Mouse (Mus musculus) cerebellum, adult 9-10 months (tissue): Measurements from ENCODE around the gene Slc17a7.

Experiments
- DNase-seq: peaks from one replicate; pipeline ENCODE4 v3.0.0; 2022

Gene Slc17a7

DNA sequence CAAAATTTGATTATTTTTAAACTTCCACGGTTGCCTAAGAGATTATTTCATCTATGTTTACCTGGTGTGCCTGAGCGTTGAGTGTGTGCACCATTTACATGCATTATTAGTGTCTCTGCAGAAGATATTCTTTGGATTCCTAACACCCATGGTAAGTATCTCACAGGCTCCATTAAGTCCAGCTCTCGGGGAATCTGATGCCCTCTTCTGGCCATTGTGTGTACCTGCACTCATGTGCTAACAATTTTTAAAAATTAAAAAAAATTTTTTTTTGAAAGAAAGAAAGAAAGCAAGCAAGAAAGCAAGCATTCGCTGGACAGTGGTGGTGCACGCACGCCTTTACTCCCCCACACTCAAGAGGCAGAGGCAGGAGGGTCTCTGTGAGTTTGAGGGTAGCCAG, 44.5 kb downstream of the Slc17a7 start:
- DNase-seq = no peak

DNA sequence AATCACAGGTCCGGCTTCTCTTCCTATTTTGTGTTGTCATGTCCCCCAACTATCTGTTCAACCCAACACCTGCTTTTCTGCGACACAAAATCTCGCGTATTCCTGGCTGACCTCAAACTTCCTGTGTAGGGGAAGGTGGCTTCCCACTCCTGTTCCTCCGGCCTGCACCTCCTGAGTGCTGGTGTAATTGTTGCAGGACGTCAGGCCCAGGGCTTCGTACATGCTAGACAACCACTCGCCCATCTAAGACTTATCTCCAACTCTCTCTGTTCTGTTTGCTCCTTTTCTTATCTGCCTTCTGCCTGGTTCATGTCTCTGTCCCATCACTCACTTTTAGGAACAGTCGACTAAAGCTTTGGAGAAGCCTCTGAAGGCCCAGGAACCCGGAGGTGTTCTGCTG, 47.3 kb downstream of the Slc17a7 start:
- DNase-seq = no peak

DNA sequence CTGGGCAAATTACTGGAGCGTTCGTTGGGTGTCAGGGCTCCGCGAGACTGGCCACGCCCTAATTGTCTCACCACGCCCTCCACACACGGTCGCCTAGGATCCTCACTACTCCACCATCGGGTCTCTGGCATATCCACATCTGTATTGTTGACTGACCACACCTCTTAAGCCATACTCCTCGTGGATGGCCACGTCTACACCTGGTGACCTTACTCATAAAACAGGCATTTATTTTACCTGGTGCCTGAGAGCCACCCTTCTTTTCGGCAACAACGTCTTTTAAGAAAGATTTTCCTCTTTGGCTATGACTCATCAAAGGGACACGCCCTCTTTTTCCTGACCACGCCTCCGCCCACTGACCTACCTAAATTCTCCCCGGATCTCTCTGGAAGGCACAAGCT, 48.1 kb downstream of the Slc17a7 start, which contains the start of gene Dkkl1:
TSS of gene Dkkl1 (minus strand) at position 297 of the 401 bp plus-strand sequence.
- DNase-seq = no peak

DNA sequence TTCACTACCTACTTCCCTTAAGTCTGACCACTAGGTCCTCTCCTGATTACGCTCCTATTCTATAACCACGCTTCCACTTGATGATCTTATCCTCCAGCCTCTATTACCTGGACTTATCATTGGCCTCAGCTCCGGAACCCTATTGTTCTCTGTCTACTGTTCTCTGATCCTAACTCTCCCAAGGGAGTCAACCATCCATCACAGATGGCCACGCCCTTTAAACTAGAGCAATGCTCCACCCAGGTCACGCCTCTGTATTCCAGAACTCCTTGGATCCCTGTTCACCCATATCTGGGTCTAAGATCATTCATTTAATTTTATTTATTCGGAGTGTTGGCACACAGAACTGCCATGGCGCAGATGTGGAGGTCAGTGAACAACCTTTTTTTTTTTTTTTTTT, 48.6 kb downstream of the Slc17a7 start:
- DNase-seq = no peak

DNA sequence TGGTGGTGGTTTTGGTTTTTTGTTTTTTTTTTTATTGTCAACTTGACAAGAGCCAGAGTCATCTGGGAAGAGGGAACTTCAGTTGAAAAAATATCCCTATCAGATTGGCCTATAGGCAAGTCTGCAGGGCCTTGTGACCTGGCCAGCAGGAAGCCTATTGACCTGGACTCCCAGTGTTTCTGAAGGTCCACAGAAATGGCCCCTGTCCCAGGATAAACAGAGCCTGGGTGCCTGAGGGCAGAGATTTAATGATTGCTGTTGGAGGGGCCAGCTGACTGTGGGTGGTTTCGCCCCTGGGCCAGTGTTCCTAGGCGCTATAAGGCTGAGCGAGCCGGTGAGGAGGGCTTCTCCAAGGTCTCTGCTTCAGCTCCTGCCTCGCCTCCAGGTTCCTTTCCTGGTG, 50.0 kb downstream of the Slc17a7 start:
- no peak for DNase-seq

DNA sequence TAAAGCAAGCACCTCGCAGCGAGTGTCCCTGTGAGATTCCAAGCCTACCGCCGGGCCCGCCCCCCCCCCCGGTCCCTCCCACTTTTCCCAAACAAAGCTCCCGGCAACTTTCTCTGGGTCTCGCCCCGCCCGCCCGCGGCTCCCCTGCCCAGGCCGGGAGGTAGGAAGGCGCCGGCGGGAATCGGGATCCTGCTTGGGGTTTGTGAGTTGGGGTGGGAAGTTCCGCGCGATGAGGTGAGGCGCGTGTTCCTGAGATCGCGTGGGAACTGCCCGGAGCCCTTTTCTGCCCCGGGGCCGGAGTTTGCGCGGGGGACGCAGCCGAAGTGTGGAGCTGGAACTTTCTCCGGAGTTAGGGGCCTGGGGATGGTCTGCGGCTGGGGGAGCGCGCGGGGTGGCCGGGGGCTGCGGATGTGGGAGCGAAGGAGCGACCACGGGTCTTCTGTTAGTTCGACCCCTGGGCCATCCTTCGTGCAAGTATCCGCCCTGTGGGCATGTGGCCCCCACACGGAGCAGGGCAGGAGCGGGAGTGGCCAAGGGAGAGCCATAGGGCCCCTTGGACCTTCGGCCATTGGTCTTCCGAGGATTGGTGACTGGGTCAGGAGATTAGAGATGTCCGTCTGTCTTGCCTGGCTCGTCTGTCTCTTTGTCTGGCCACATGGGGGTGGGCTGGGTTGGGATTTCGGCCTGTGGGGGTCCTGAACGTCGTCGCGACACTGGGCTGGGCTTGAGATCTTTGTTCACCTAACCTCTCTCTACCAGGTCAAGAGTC, 52.1 kb downstream of the Slc17a7 start, which contains the start of gene Tead2:
TSS of gene Tead2 (plus strand) at position 81 of the 769 bp plus-strand sequence.
- no peak for DNase-seq

DNA sequence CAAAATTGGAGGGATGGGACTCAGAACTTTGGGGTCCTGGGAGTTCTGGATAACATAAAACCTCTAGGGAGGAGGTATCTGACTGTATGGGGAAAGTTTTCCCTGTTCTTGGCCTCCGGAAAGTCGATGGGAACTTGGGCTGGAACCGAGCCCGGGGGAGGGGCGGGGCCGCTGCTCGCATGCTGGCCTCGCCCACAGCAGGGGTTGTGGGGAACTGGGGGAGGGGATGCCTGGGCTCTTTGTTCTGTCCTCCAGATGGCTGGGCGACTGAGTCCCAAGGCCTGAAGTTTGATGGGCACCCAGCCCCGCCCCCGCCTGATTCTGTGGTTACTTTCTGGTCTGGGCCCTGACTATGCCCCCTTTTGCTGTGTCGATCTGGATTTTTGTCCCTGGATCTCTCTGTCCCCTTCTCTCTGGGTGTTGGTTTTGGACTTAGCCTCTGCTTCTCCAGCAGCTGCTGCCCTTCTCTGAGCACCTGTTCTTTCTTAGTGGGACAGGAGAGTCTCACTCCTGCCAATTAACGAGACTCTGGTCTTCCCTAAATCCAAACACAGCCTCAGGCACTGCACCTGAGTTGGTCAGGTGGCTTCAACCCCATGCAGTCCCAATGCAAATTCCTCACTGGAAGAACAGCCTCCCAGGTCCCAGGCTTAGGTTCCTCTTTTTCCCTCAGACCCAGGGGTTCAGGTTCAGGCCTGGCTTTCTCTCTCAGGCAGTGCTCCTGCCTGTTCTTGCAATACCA, 52.9 kb downstream of the Slc17a7 start:
- no peak for DNase-seq

DNA sequence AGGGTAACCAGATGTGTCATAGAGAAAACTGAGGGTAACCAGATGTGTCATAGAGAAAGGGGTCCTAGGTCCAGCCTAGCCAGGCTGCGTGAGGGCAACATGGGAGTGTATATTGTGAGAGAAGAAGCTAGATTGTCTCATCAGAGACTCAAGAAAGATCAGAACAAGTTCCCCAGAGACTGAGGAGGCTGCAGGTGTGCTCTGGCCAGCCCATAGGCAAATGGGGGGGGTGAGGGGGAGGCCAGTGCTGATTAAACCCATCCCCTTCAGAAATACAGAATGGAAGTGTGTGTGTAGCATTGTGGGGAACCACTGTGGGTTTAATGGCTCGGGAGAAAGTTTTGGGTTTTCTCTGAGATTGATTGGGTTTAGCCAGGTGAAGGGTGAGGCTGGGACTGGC, 57.9 kb downstream of the Slc17a7 start:
- no peak for DNase-seq

DNA sequence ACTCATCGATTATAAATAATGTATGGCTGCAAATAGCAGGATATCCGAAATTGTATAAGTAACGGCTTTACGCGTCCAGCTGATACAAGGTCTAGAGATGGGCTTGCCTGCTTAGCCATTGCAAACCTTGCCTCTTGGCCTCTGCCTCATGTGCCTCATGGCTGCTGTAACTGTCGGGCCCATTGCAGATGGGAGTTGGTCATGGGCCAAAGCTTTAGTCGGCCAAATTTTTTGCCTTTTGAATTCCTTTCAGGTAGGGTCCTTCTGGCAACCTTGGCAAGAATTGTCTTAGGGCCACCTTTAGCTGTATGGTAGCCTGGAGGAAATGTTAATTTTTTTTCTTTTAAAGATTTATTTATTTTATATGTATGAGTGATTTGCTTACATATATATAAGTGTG, 61.1 kb downstream of the Slc17a7 start:
- no peak for DNase-seq
